Mouse (Mus musculus): Measurements from ENCODE around the gene Arpp19. TPM values are rescaled to one million over a fixed set of nuclear protein-coding genes. Genes with fewer than 3 reads are reported as not detected.

The Arpp19 gene
- total and polyA plus RNA-seq, 3 experiments, result 25.1 to 196 (median 160) TPM

GRCm38 (mm10) chr9:75051841-75052240 lies 14.4 kb downstream of the Arpp19 start:
- WGBS, result 57% methylated on average over 4 of the region's 4 CpGs
- TF ChIP-seq EP300 (IDR thresholded peaks at IDR 0.05; ENCODE audit: insufficient read depth, low read depth, low read length) (no peak), CTCF (IDR thresholded peaks at IDR 0.05) (no peak), POLR2A (IDR thresholded peaks at IDR 0.05; ENCODE audit: insufficient read depth, low read depth, low read length) (no peak)

GRCm38 (mm10) chr9:75055046-75055445 lies 17.6 kb downstream of the Arpp19 start:
- no peak overlapping the region for H3K27ac ChIP-seq
- no peak overlapping the region for H3K4me3 ChIP-seq
- no peak for TF ChIP-seq EP300 (IDR thresholded peaks at IDR 0.05; ENCODE audit: insufficient read depth, low read depth, low read length)
- TF ChIP-seq POLR2A (IDR thresholded peaks at IDR 0.05; ENCODE audit: insufficient read depth, low read depth, low read length), result no peak
- TF ChIP-seq CTCF (IDR thresholded peaks at IDR 0.05), result no peak
- no peaks in the 10 kb centered on the region for H3K27me3 ChIP-seq (ENCODE audit: control insufficient read depth, insufficient read depth, low read length)
- WGBS, result 90% methylated on average over 5 of the region's 5 CpGs
- no peak overlapping the region for H3K9ac ChIP-seq (ENCODE audit: low read depth, low read length)
- H3K79me2 ChIP-seq (replicated peaks; ENCODE audit: control insufficient read depth, insufficient read depth, low read length), result no peaks in the 10 kb centered on the region; the same call in 1 of the 2 replicates
- H3K36me3 ChIP-seq (ENCODE audit: control insufficient read depth, insufficient read depth, low read length), result no peaks in the 10 kb centered on the region; the same call in none of the 2 replicates
- DNase-seq, result no peak
- H3K4me1 ChIP-seq (ENCODE audit: control insufficient read depth, insufficient read depth, low read length), result no peaks in the 10 kb centered on the region
- intact Hi-C loops (cut with DNase I), result no loop called here

More at GRCm38 (mm10) chr9:75051841-75052240, 14.4 kb downstream of the Arpp19 start:
- H3K4me3 ChIP-seq, result no peak overlapping the region
- peaks cover 1% of the 10 kb centered on the region; the same call in 1 of the 2 replicates for H3K79me2 ChIP-seq (replicated peaks; ENCODE audit: control insufficient read depth, insufficient read depth, low read length)
- intact Hi-C loops (cut with DNase I), result loop anchor here (5.0 kb wide), 2 partner anchors 95 to 230 kb away; no protein-coding TSS in a partner anchor
- no peak overlapping the region for H3K9ac ChIP-seq (ENCODE audit: low read depth, low read length)
- no peak overlapping the region for H3K27ac ChIP-seq
- H3K36me3 ChIP-seq (ENCODE audit: control insufficient read depth, insufficient read depth, low read length), result peaks cover 6% of the 10 kb centered on the region
- H3K27me3 ChIP-seq (ENCODE audit: control insufficient read depth, insufficient read depth, low read length), result no peaks in the 10 kb centered on the region
- no peak for DNase-seq
- peaks cover 4% of the 10 kb centered on the region for H3K4me1 ChIP-seq (ENCODE audit: control insufficient read depth, insufficient read depth, low read length)

DNA sequence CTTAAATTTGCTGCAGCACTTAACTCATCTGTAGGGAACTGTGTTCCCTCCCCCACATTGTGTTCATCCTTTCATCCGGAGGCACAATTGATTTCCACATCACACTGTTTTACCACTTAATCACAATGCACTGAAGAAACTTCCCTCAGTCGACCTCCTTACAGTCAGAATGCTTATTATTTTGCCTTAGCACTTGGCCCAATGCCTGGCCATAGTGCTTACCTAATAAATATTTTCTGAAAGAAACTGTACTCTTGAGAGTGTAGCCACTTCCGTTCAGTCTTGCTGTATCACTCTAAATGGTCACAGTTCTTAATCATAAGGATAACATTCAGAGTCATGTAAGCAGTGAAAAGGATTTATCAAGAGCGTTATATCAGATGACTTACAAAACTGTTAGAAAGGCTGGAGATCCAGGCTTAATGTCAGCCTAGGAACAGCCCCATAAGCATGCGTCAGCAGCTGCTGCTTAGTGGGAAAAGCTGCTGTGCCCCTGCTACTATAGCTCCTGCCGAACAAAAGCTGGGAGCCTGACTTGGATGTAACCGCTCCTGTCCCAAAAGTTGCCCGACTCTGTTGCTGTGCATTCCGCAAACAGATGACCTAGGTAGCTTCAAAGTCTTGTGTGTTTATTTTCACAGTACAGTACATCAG lies 27.4 kb downstream of the Arpp19 start:
- no peak overlapping the region for H3K9ac ChIP-seq (ENCODE audit: low read depth, low read length)
- WGBS, result 61% methylated on average over 9 of the region's 9 CpGs
- DNase-seq, result no peak
- H3K4me1 ChIP-seq (ENCODE audit: control insufficient read depth, insufficient read depth, low read length), result no peaks in the 10 kb centered on the region
- TF ChIP-seq EP300 (IDR thresholded peaks at IDR 0.05; ENCODE audit: insufficient read depth, low read depth, low read length) (no peak), CTCF (IDR thresholded peaks at IDR 0.05) (no peak), POLR2A (IDR thresholded peaks at IDR 0.05; ENCODE audit: insufficient read depth, low read depth, low read length) (no peak)
- H3K27me3 ChIP-seq (ENCODE audit: control insufficient read depth, insufficient read depth, low read length), result no peaks in the 10 kb centered on the region
- H3K27ac ChIP-seq, result no peak overlapping the region
- intact Hi-C loops (cut with DNase I), result no loop called here
- H3K36me3 ChIP-seq (ENCODE audit: control insufficient read depth, insufficient read depth, low read length), result no peaks in the 10 kb centered on the region
- H3K4me3 ChIP-seq, result no peak overlapping the region
- H3K79me2 ChIP-seq (replicated peaks; ENCODE audit: control insufficient read depth, insufficient read depth, low read length), result no peaks in the 10 kb centered on the region

DNA sequence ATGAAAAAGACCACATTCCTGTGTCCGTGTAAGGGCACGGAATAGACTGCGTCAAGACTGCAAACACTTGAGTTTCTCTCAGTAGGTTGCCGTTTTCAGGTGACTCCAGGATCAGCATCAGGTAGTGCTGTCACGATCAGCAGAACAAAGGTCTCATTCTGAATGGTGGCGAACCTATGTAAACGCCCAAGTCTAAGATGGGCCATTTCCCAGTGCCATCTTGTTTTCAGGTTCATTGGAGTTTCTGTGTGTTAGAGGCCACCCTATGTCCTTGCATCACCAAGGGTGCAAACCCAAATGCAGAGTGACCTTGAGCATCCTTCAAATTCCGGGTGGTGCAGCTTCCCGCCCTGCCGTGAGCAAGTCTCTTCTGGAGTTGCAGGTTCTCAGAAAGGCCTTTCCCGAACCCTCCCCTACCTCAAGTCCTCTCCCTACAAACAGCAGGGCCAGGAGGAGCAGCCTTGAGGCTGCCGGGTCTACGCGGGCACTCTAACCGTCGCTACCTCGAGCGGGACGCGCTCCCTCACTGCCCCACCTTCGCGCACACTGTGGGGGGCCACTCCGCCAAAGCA lies 33.1 kb downstream of the Arpp19 start, which contains the start of gene Myo5a:
Myo5a (plus strand) TSS at position 559 of the 572 bp plus-strand sequence.
- intact Hi-C loops (cut with DNase I), result no loop called here
- no peak for DNase-seq
- H3K79me2 ChIP-seq (replicated peaks; ENCODE audit: control insufficient read depth, insufficient read depth, low read length), result no peaks in the 10 kb centered on the region
- H3K36me3 ChIP-seq (ENCODE audit: control insufficient read depth, insufficient read depth, low read length), result no peaks in the 10 kb centered on the region
- H3K27ac ChIP-seq, result peak within 1 kb of the TSS; percentile 73
- H3K27me3 ChIP-seq (ENCODE audit: control insufficient read depth, insufficient read depth, low read length), result no peaks in the 10 kb centered on the region
- WGBS, result 24% methylated on average over 23 of the region's 23 CpGs
- H3K4me3 ChIP-seq, result peak within 1 kb of the TSS; percentile 79
- peak within 1 kb of the TSS; percentile 84 for H3K9ac ChIP-seq (ENCODE audit: low read depth, low read length)
- peaks cover 2% of the 10 kb centered on the region; the same call in 1 of the 2 replicates for H3K4me1 ChIP-seq (ENCODE audit: control insufficient read depth, insufficient read depth, low read length)
- TF ChIP-seq POLR2A (IDR thresholded peaks at IDR 0.05; ENCODE audit: insufficient read depth, low read depth, low read length) (no peak), EP300 (IDR thresholded peaks at IDR 0.05; ENCODE audit: insufficient read depth, low read depth, low read length) (no peak), CTCF (IDR thresholded peaks at IDR 0.05) (no peak)

DNA sequence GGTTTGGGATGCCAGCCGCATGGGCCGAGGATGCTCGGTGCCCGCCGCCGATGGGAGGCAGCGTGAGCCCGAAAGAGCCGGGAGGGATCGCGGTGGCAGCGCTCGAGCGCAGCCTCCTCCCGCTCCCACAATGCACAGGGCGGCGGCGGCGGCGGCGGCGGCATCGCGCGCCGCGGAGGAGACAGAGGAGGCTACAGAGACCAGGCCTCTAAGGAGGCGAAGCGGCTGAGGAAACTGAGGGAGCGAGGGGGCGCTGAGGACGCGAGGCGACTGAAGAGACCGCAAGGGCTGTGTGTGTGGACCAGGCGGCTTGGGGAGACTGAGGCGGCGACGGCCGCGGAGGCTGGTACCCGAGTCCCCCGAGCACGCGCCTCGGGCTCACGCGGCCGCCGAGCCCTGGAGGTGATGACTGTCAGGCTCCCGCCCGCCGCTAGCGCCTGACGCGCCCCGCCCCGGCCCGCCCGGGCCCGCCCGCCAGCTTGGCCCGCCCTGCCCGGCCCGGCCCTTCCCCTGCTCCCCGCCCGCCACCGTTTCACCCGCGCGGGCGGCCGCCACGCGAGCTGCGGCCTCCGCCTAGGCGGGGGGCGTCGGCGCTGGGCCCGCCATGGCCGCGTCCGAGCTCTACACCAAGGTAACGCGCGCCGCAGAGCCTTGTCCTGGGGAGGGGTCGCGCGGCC lies 33.8 kb downstream of the Arpp19 start:
- WGBS, result under 1% methylated on average over 66 of the region's 92 CpGs

More for the DNA sequence above, 33.8 kb downstream of the Arpp19 start:
- no peaks in the 10 kb centered on the region for H3K27me3 ChIP-seq (ENCODE audit: control insufficient read depth, insufficient read depth, low read length)
- peak overlapping the region; percentile 73 for H3K27ac ChIP-seq
- no peaks in the 10 kb centered on the region; the same call in 1 of the 2 replicates for H3K79me2 ChIP-seq (replicated peaks; ENCODE audit: control insufficient read depth, insufficient read depth, low read length)
- H3K4me3 ChIP-seq, result peak overlapping the region; percentile 79
- TF ChIP-seq POLR2A (IDR thresholded peaks at IDR 0.05; ENCODE audit: insufficient read depth, low read depth, low read length) (peak; percentile 46; the same call in 1 of the 2 replicates), EP300 (IDR thresholded peaks at IDR 0.05; ENCODE audit: insufficient read depth, low read depth, low read length) (no peak), CTCF (IDR thresholded peaks at IDR 0.05) (peak; percentile 48)
- DNase-seq, result peak; percentile 86 to 89
- H3K36me3 ChIP-seq (ENCODE audit: control insufficient read depth, insufficient read depth, low read length), result no peaks in the 10 kb centered on the region
- peaks cover 2% of the 10 kb centered on the region; the same call in 1 of the 2 replicates for H3K4me1 ChIP-seq (ENCODE audit: control insufficient read depth, insufficient read depth, low read length)
- intact Hi-C loops (cut with DNase I), result no loop called here
- peak overlapping the region; percentile 84 for H3K9ac ChIP-seq (ENCODE audit: low read depth, low read length)

All from heart, adult 2 months (tissue).